Mouse (Mus musculus): Measurements from ENCODE around the gene Cmtr1. TPM values are rescaled to one million over a fixed set of nuclear protein-coding genes. Genes with fewer than 3 reads are reported as not detected.

Gene Cmtr1
- 134 TPM for total RNA-seq (2023)

DNA sequence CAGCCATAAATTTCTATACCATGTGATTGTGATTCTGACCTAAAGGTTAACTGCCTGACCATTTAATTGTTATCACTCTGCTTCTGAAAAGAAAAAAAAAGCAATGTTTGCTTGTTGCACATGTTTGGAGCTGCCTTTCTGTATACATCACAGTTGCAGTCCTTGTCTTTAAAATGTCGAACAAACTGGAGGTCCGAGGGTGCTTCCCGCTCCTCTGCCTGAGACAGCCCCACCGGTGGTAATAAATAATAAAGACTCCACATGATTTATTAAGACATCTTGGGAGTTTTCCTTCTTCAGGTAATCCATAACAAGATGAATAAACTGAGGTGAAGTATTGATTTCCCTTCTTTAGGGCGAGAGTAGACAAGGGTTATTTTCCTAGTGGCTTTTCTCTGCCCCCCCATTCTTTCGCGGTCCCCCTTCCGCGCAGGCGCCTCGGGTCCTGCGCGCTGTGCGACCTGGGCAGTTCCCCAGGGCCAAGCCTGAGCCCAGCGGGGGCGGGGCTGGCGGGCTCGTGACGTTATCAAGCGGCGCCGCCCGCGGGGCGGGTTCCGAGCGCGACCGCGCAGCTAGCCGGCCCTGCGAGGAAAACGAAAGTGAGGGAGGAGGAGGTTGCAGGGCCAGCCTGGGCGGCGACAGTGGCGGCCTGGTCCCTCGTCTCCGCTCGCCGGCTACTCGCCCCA, at the start of gene Cmtr1:
Gene Cmtr1, plus strand, starts transcription at position 520 of the 686 bp plus-strand sequence.

DNA sequence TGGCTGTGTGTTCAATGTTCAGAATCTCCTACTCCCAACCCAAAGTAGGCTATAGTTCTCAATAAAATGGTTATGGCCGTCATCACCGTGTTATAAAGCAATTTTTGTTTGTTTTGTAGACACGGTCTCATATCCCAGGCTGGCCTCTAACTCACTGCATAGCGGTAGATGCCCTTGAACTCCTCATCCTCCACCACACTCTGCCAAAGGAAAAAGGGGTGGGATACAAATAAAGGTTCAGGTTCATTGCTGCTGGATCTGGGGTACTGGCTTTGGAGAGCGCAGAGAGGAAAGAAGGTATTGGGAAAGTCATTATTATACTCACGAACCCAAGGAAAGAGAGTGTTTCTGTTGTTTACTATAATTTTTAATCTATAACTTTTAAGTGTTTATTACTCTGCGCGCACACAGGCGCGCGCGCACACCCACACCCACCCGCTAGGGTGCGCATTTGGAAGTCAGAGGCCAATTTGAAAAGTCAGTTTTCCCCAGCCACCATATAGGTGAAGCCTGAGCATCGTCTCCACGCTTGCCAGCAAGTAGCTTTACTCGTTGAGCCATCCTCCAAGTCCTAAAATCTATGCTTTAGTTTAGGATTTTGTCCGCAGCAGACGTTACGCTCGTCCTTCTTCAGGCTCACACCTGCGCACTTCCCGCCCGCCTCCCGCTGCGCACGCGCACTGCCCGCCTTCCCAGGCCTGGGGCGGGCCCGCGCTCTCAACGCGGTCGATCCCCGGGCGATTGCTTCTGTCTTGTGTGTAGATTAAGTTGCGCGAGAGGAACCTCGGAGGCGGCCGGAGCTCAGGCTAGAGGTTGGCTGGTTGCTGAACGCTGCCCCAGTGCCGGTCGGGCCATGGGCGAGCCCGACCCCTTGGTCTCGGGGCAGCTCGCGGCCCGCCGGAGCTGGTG, 46.0 kb upstream of the Cmtr1 start, which contains the start of the genes Rnf8 and Gm28043:
Gene Rnf8, plus strand, starts transcription at position 676 of the 909 bp plus-strand sequence.
Gene Gm28043, plus strand, starts transcription at position 762 of the 909 bp plus-strand sequence.

GRCm38 (mm10) chr17:29716732-29717445, 56.5 kb downstream of the Cmtr1 start, which contains the start of gene Ccdc167:
Ccdc167 (minus strand) TSS chr17:29717044.

Other genes starting within 250 kb of the Cmtr1 start
- gene Pim1, start 169.8 kb upstream of the Cmtr1 start, total RNA-seq (2023), result 250 TPM
- not detected for gene Gm17657, start 111.0 kb upstream of the Cmtr1 start, total RNA-seq (2023)
- 42.1 TPM for gene Tbc1d22b, start 110.8 kb upstream of the Cmtr1 start, total RNA-seq (2023)
- not detected for gene Tmem217, start 108.2 kb upstream of the Cmtr1 start, total RNA-seq (2023)
- 44.2 TPM for gene Rnf8, start 45.8 kb upstream of the Cmtr1 start, total RNA-seq (2023)
- gene Gm28043, start 45.7 kb upstream of the Cmtr1 start, total RNA-seq (2023), result 12.0 TPM
- gene Ccdc167, start 56.4 kb downstream of the Cmtr1 start, total RNA-seq (2023), result 9.0 TPM

Data from CD8-positive naive resting alpha-beta T cell, adult 57 days (primary cell).